Mouse (Mus musculus): ENCODE measurements around the gene Glul. TPM values are rescaled to one million over a fixed set of nuclear protein-coding genes. Genes with fewer than 3 reads are reported as not detected.

Glul gene
- polyA plus RNA-seq, 1 experiment from 2014 or later = 146 TPM

GRCm38 (mm10) chr1:153918521-153919206, 18.9 kb downstream of the Glul start:
- Histone ChIP-seq H3K9me3 (ENCODE audit: control insufficient read depth, low read length) (no peaks in the 10 kb centered on the region), H3K4me3 (ENCODE audit: low read depth, low read length) (no peak overlapping the region), H3K27ac (ENCODE audit: low read depth, low read length) (no peak overlapping the region), H3K9ac (ENCODE audit: low read depth, low read length) (no peak overlapping the region), H3K27me3 (replicated peaks; ENCODE audit: control insufficient read depth, insufficient read depth, low read length) (no peaks in the 10 kb centered on the region), H3K4me2 (no peak overlapping the region), H3K4me1 (replicated peaks; ENCODE audit: control insufficient read depth, insufficient read depth, low read length) (no peaks in the 10 kb centered on the region), H3K36me3 (ENCODE audit: control insufficient read depth, insufficient read depth, low read length) (no peaks in the 10 kb centered on the region)
- 85% methylated on average over 3 of the region's 3 CpGs for WGBS
- ATAC-seq (replicated peaks; ENCODE audit: low FRiP score) = no peak
- no peak for DNase-seq (ENCODE audit: low spot score)

GRCm38 (mm10) chr1:153921642-153922041, 21.9 kb downstream of the Glul start:
- no peak overlapping the region for H3K4me3 ChIP-seq (ENCODE audit: low read depth, low read length)
- no peaks in the 10 kb centered on the region for H3K27me3 ChIP-seq (replicated peaks; ENCODE audit: control insufficient read depth, insufficient read depth, low read length)
- no peaks in the 10 kb centered on the region for H3K4me1 ChIP-seq (replicated peaks; ENCODE audit: control insufficient read depth, insufficient read depth, low read length)
- ATAC-seq (replicated peaks; ENCODE audit: low FRiP score) = no peak
- H3K4me2 ChIP-seq = no peak overlapping the region
- WGBS = 77% methylated on average over 3 of the region's 3 CpGs
- no peak overlapping the region for H3K9ac ChIP-seq (ENCODE audit: low read depth, low read length)
- no peaks in the 10 kb centered on the region for H3K36me3 ChIP-seq (ENCODE audit: control insufficient read depth, insufficient read depth, low read length)
- DNase-seq (ENCODE audit: low spot score) = no peak
- H3K27ac ChIP-seq (ENCODE audit: low read depth, low read length) = no peak overlapping the region
- no peaks in the 10 kb centered on the region for H3K9me3 ChIP-seq (ENCODE audit: control insufficient read depth, low read length)

- no peak for DNase-seq (ENCODE audit: low spot score)
- Histone ChIP-seq H3K4me3 (ENCODE audit: low read depth, low read length) (no peak overlapping the region), H3K27ac (ENCODE audit: low read depth, low read length) (no peak overlapping the region), H3K9ac (ENCODE audit: low read depth, low read length) (no peak overlapping the region), H3K36me3 (ENCODE audit: control insufficient read depth, insufficient read depth, low read length) (no peaks in the 10 kb centered on the region), H3K9me3 (ENCODE audit: control insufficient read depth, low read length) (no peaks in the 10 kb centered on the region), H3K27me3 (replicated peaks; ENCODE audit: control insufficient read depth, insufficient read depth, low read length) (no peaks in the 10 kb centered on the region), H3K4me1 (replicated peaks; ENCODE audit: control insufficient read depth, insufficient read depth, low read length) (no peaks in the 10 kb centered on the region), H3K4me2 (no peak overlapping the region)
- WGBS = 47% methylated on average over 5 of the region's 5 CpGs
- no peak for ATAC-seq (replicated peaks; ENCODE audit: low FRiP score)
Measured at GRCm38 (mm10) chr1:153922571-153923021, 22.9 kb downstream of the Glul start.

- DNase-seq (ENCODE audit: low spot score) (no peak), ATAC-seq (replicated peaks; ENCODE audit: low FRiP score) (no peak)
- 80% methylated on average over 6 of the region's 6 CpGs for WGBS
- no peak overlapping the region for H3K4me2 ChIP-seq
- H3K27ac ChIP-seq (ENCODE audit: low read depth, low read length) = no peak overlapping the region
- H3K9ac ChIP-seq (ENCODE audit: low read depth, low read length) = no peak overlapping the region
- H3K27me3 ChIP-seq (replicated peaks; ENCODE audit: control insufficient read depth, insufficient read depth, low read length) = no peaks in the 10 kb centered on the region
- no peaks in the 10 kb centered on the region for H3K4me1 ChIP-seq (replicated peaks; ENCODE audit: control insufficient read depth, insufficient read depth, low read length)
- H3K9me3 ChIP-seq (ENCODE audit: control insufficient read depth, low read length) = no peaks in the 10 kb centered on the region
- H3K36me3 ChIP-seq (ENCODE audit: control insufficient read depth, insufficient read depth, low read length) = no peaks in the 10 kb centered on the region
- H3K4me3 ChIP-seq (ENCODE audit: low read depth, low read length) = no peak overlapping the region
Measured at GRCm38 (mm10) chr1:153924395-153925385, 24.9 kb downstream of the Glul start.

GRCm38 (mm10) chr1:153930431-153930830, 30.7 kb downstream of the Glul start:
- Histone ChIP-seq H3K4me3 (ENCODE audit: low read depth, low read length) (no peak overlapping the region), H3K9ac (ENCODE audit: low read depth, low read length) (no peak overlapping the region), H3K27ac (ENCODE audit: low read depth, low read length) (no peak overlapping the region), H3K4me1 (replicated peaks; ENCODE audit: control insufficient read depth, insufficient read depth, low read length) (no peaks in the 10 kb centered on the region), H3K4me2 (no peak overlapping the region), H3K27me3 (replicated peaks; ENCODE audit: control insufficient read depth, insufficient read depth, low read length) (no peaks in the 10 kb centered on the region), H3K9me3 (ENCODE audit: control insufficient read depth, low read length) (no peaks in the 10 kb centered on the region), H3K36me3 (ENCODE audit: control insufficient read depth, insufficient read depth, low read length) (no peaks in the 10 kb centered on the region)
- WGBS = 77% methylated on average over 2 of the region's 2 CpGs
- ATAC-seq (replicated peaks; ENCODE audit: low FRiP score) = no peak
- DNase-seq (ENCODE audit: low spot score) = no peak

GRCm38 (mm10) chr1:153933772-153934171, 34.0 kb downstream of the Glul start:
- WGBS = 60% methylated on average over 1 of the region's 1 CpGs
- no peaks in the 10 kb centered on the region for H3K27me3 ChIP-seq (replicated peaks; ENCODE audit: control insufficient read depth, insufficient read depth, low read length)
- H3K4me3 ChIP-seq (ENCODE audit: low read depth, low read length) = no peak overlapping the region
- no peaks in the 10 kb centered on the region for H3K4me1 ChIP-seq (replicated peaks; ENCODE audit: control insufficient read depth, insufficient read depth, low read length)
- DNase-seq (ENCODE audit: low spot score) (no peak), ATAC-seq (replicated peaks; ENCODE audit: low FRiP score) (no peak)
- no peak overlapping the region for H3K27ac ChIP-seq (ENCODE audit: low read depth, low read length)
- no peaks in the 10 kb centered on the region for H3K36me3 ChIP-seq (ENCODE audit: control insufficient read depth, insufficient read depth, low read length)
- H3K9me3 ChIP-seq (ENCODE audit: control insufficient read depth, low read length) = no peaks in the 10 kb centered on the region
- no peak overlapping the region for H3K9ac ChIP-seq (ENCODE audit: low read depth, low read length)
- H3K4me2 ChIP-seq = no peak overlapping the region

GRCm38 (mm10) chr1:153935844-153936380, 36.2 kb downstream of the Glul start:
- no peak overlapping the region for H3K27ac ChIP-seq (ENCODE audit: low read depth, low read length)
- no peaks in the 10 kb centered on the region for H3K4me1 ChIP-seq (replicated peaks; ENCODE audit: control insufficient read depth, insufficient read depth, low read length)
- WGBS = 79% methylated on average over 12 of the region's 12 CpGs
- H3K36me3 ChIP-seq (ENCODE audit: control insufficient read depth, insufficient read depth, low read length) = no peaks in the 10 kb centered on the region
- DNase-seq (ENCODE audit: low spot score) (no peak), ATAC-seq (replicated peaks; ENCODE audit: low FRiP score) (no peak)
- H3K27me3 ChIP-seq (replicated peaks; ENCODE audit: control insufficient read depth, insufficient read depth, low read length) = no peaks in the 10 kb centered on the region
- no peak overlapping the region for H3K4me2 ChIP-seq
- no peak overlapping the region for H3K9ac ChIP-seq (ENCODE audit: low read depth, low read length)
- H3K9me3 ChIP-seq (ENCODE audit: control insufficient read depth, low read length) = no peaks in the 10 kb centered on the region
- H3K4me3 ChIP-seq (ENCODE audit: low read depth, low read length) = no peak overlapping the region

GRCm38 (mm10) chr1:153937025-153937424, 37.3 kb downstream of the Glul start:
- Histone ChIP-seq H3K4me3 (ENCODE audit: low read depth, low read length) (no peak overlapping the region), H3K9ac (ENCODE audit: low read depth, low read length) (no peak overlapping the region), H3K4me2 (no peak overlapping the region), H3K9me3 (ENCODE audit: control insufficient read depth, low read length) (no peaks in the 10 kb centered on the region), H3K27me3 (replicated peaks; ENCODE audit: control insufficient read depth, insufficient read depth, low read length) (no peaks in the 10 kb centered on the region), H3K4me1 (replicated peaks; ENCODE audit: control insufficient read depth, insufficient read depth, low read length) (no peaks in the 10 kb centered on the region), H3K36me3 (ENCODE audit: control insufficient read depth, insufficient read depth, low read length) (no peaks in the 10 kb centered on the region), H3K27ac (ENCODE audit: low read depth, low read length) (no peak overlapping the region)
- ATAC-seq (replicated peaks; ENCODE audit: low FRiP score) (no peak), DNase-seq (ENCODE audit: low spot score) (no peak)
- 96% methylated on average over 2 of the region's 2 CpGs for WGBS

Data from liver, embryonic 11.5 days (tissue).